20 mouse cellular contexts compared by ENCODE assay signal in genomic region chr9:92768432-92768831, GRCm38 (mm10).
A peak's percentile ranks its signal among the peaks of the same experiment; 100 is the strongest.
DNase-seq lines count a peak whose midpoint lies in the region; ATAC-seq lines count a peak whose summit lies in the region.
"Had no signal": no experiment of that assay in that cellular context is flagged by ENCODE, and none has a peak within 500 bp of the region (broad histone marks: within the 10 kb centered on the region; RNA-seq: fewer than 3 reads in every experiment).

No protein-coding gene starts in this region.

- no peaks in the 10 kb centered on the region for H3K27me3 ChIP-seq in kidney, embryonic 15.5 days
- H3K27me3 ChIP-seq in heart, embryonic 12.5 days (replicated peaks): no peaks in the 10 kb centered on the region
- H3K27me3 ChIP-seq: liver, embryonic 13.5 days; neural tube, embryonic 13.5 days had no signal

- no peak overlapping the region for H3K4me2 ChIP-seq in kidney, embryonic 15.5 days
- no peak overlapping the region for H3K4me2 ChIP-seq in heart, embryonic 12.5 days
- H3K4me2 ChIP-seq: liver, embryonic 13.5 days; neural tube, embryonic 13.5 days had no signal

- 65% methylated on average over 3 of the region's 3 CpGs for WGBS in kidney, embryonic 15.5 days
- WGBS in heart, embryonic 12.5 days: 88% methylated on average over 3 of the region's 3 CpGs

- H3K9me3 ChIP-seq in kidney, embryonic 15.5 days (replicated peaks): no peaks in the 10 kb centered on the region
- no peaks in the 10 kb centered on the region for H3K9me3 ChIP-seq in heart, embryonic 12.5 days (replicated peaks)
- H3K9me3 ChIP-seq: G1E; liver, embryonic 13.5 days; midbrain, embryonic 10.5 days; neural tube, embryonic 13.5 days had no signal

- DNase-seq in kidney, postnatal 10 days: peak; percentile 13
- peak; percentile 43 to 62 for DNase-seq in frontal cortex, adult 2 months (ENCODE audit: extremely low spot score in 1 of 2, low spot score in 1 of 2)
- DNase-seq in layer of hippocampus, adult 9-11 months: peak; percentile 64
- DNase-seq in right cerebral cortex, postnatal 10 days (ENCODE audit: low spot score in 2 of 2): peak; percentile 66 to 80
- DNase-seq in urinary bladder, postnatal 25 days (ENCODE audit: low spot score): no peak
- DNase-seq in spleen, postnatal 4 days (ENCODE audit: low spot score in 2 of 2): no peak
- DNase-seq: adrenal gland, adult 8-10 months; cerebellum, adult 9-11 months; gastrocnemius, postnatal 14 days; heart, postnatal 14 days; kidney, adult 18-20 months; kidney, postnatal 4 days; liver, embryonic 13.5 days; lung, postnatal 10 days had no signal

- no peak for ATAC-seq in kidney, embryonic 15.5 days (replicated peaks; ENCODE audit: low FRiP score)
- ATAC-seq in heart, embryonic 12.5 days (ENCODE audit: insufficient number of reproducible peaks, low FRiP score): no peak
- ATAC-seq: hindbrain, embryonic 16.5 days had no signal

- H3K36me3 ChIP-seq in kidney, embryonic 15.5 days: no peaks in the 10 kb centered on the region
- no peaks in the 10 kb centered on the region for H3K36me3 ChIP-seq in heart, embryonic 12.5 days
- H3K36me3 ChIP-seq: G1E; liver, embryonic 13.5 days; midbrain, embryonic 10.5 days; neural tube, embryonic 13.5 days had no signal

- no peaks in the 10 kb centered on the region for H3K4me1 ChIP-seq in kidney, embryonic 15.5 days
- no peaks in the 10 kb centered on the region for H3K4me1 ChIP-seq in heart, embryonic 12.5 days (replicated peaks)
- H3K4me1 ChIP-seq: liver, embryonic 13.5 days; midbrain, embryonic 10.5 days had no signal

- H3K9ac ChIP-seq in kidney, embryonic 15.5 days: no peak overlapping the region
- no peak overlapping the region for H3K9ac ChIP-seq in heart, embryonic 12.5 days
- H3K9ac ChIP-seq: liver, embryonic 13.5 days; neural tube, embryonic 13.5 days had no signal

- no peak overlapping the region for H3K4me3 ChIP-seq in kidney, embryonic 15.5 days (replicated peaks)
- no peak overlapping the region for H3K4me3 ChIP-seq in heart, embryonic 12.5 days
- H3K4me3 ChIP-seq: liver, embryonic 13.5 days; midbrain, embryonic 10.5 days; neural tube, embryonic 13.5 days had no signal

- no peak overlapping the region for H3K27ac ChIP-seq in kidney, embryonic 15.5 days
- no peak overlapping the region for H3K27ac ChIP-seq in heart, embryonic 12.5 days (ENCODE audit: poor library complexity, severe bottlenecking)
- H3K27ac ChIP-seq: liver, embryonic 13.5 days; midbrain, embryonic 10.5 days; neural tube, embryonic 13.5 days had no signal

Comparison
In these comparisons a context has a peak if more than half of its experiments do, and no peak if none do; other contexts are left out.
1. DNase-seq: peak in kidney, postnatal 10 days (single experiment), frontal cortex, adult 2 months (2 of 2), layer of hippocampus, adult 9-11 months (single experiment) and right cerebral cortex, postnatal 10 days (2 of 2); none in urinary bladder, postnatal 25 days (single experiment) and spleen, postnatal 4 days (0 of 2).